Mouse (Mus musculus): ENCODE data around the gene Vpreb1. TPM values are rescaled to one million over a fixed set of nuclear protein-coding genes. Genes with fewer than 3 reads are reported as not detected.

Gene Vpreb1
- 0.73 and 1.5 TPM in 2 replicates for polyA plus RNA-seq (2015; fragmentation: Nextera tagmentation; extraction: Ambion mirVana)

DNA sequence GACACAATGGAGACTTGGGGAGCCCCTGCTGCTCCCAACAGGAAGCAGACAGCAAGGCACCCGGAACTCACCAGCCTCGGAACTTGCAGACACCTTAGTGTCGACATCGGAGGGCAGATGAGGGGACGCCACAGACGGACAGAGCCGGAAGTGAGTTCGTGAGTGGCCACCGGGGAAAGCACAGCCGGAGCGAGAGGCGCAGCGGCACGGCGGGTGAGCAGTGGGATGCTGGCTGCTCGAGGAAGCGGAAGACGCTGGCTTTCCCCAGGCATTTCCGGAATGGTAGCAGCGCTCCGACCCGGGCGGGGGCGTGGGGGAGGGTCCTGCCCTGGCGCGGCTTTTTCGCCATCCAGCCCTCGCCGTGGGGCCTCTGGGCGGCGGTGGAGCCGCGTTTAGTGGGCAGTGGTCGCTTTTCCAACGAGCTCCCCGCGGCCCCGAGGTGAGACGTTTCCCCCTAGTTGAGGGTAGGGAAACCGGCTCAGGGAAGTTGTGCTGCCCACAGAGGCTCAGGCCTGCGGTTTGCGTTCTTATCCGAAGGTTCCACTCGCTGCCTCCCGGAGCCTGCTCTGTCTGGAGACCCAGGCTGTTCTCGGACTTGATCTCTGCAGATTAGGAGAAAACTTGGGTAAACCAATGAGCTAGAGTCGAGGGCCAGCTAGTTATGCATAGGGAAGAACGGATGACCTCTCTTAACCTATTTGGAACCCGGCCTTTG lies at the start of gene Vpreb1, which contains the start of gene Top3b:
Gene Vpreb1, minus strand, starts transcription at position 227 of the 715 bp plus-strand sequence.
Gene Top3b, plus strand, starts transcription at position 120 of the 715 bp plus-strand sequence.
- Histone ChIP-seq H3K9ac (ENCODE audit: low read depth, low read length) (peak within 1 kb of the TSS; percentile 88), H3K4me1 (replicated peaks; ENCODE audit: control insufficient read depth, insufficient read depth, low read length) (no peaks in the 10 kb centered on the region), H3K4me3 (ENCODE audit: low read depth, low read length) (peak within 1 kb of the TSS; percentile 93), H3K36me3 (ENCODE audit: control insufficient read depth, insufficient read depth) (no peaks in the 10 kb centered on the region), H3K9me3 (ENCODE audit: control insufficient read depth) (no peaks in the 10 kb centered on the region), H3K27me3 (replicated peaks; ENCODE audit: control insufficient read depth, insufficient read depth, low read length) (no peaks in the 10 kb centered on the region), H3K4me2 (replicated peaks; ENCODE audit: low read depth) (peak within 1 kb of the TSS; percentile 82), H3K27ac (ENCODE audit: low read depth, low read length) (peak within 1 kb of the TSS; percentile 96)
- WGBS = under 1% methylated on average over 48 of the region's 49 CpGs
- ATAC-seq = peak; percentile 96
- peak; percentile 51 for TF ChIP-seq CTCF (IDR thresholded peaks at IDR 0.05; ENCODE audit: low read depth)

DNA sequence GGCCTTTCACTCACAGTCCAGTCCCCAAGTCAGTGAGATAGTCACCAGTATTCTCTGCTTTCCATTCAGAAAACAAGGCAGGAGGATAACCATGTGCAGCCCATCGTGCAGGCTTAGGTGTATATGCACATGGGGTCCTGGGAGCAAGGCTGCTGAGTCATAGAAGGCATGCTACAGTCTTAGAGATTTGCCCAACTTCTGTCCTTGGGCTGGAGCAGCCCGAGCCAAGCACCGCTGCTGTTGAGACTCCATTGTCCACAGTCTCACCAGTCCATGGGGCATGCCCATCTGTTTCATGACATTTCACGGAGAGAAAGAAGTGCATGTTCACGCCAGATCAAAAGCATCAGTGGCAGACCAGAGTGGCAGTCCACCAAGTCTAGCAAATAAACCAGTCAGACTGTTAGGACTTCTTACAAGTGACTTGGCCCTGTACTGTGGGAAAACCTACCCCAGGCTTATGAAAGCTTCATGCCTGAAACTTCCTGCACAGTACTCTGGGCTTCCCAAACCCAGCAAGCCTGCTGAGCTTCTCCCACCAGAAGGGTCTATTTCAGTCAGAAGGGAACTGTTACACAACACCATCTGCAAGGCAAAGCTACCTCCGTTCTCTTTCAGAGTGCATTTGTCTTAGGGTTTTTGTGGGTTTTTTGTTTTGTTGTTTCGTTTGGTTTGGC lies 47.9 kb upstream of the Vpreb1 start:
- Histone ChIP-seq H3K4me2 (replicated peaks; ENCODE audit: low read depth) (no peak overlapping the region), H3K27ac (ENCODE audit: low read depth, low read length) (no peak overlapping the region), H3K36me3 (ENCODE audit: control insufficient read depth, insufficient read depth) (peaks cover 55% of the 10 kb centered on the region), H3K4me3 (ENCODE audit: low read depth, low read length) (no peak overlapping the region), H3K9ac (ENCODE audit: low read depth, low read length) (no peak overlapping the region), H3K27me3 (replicated peaks; ENCODE audit: control insufficient read depth, insufficient read depth, low read length) (no peaks in the 10 kb centered on the region), H3K9me3 (ENCODE audit: control insufficient read depth) (no peaks in the 10 kb centered on the region), H3K4me1 (replicated peaks; ENCODE audit: control insufficient read depth, insufficient read depth, low read length) (no peaks in the 10 kb centered on the region)
- no peak for TF ChIP-seq CTCF (IDR thresholded peaks at IDR 0.05; ENCODE audit: low read depth)
- 92% methylated on average over 7 of the region's 7 CpGs for WGBS
- ATAC-seq = no peak

- Histone ChIP-seq H3K4me2 (replicated peaks; ENCODE audit: low read depth) (no peak overlapping the region), H3K9ac (ENCODE audit: low read depth, low read length) (no peak overlapping the region), H3K9me3 (ENCODE audit: control insufficient read depth) (no peaks in the 10 kb centered on the region), H3K36me3 (ENCODE audit: control insufficient read depth, insufficient read depth) (peaks cover 58% of the 10 kb centered on the region), H3K4me3 (ENCODE audit: low read depth, low read length) (no peak overlapping the region), H3K27ac (ENCODE audit: low read depth, low read length) (no peak overlapping the region), H3K4me1 (replicated peaks; ENCODE audit: control insufficient read depth, insufficient read depth, low read length) (no peaks in the 10 kb centered on the region), H3K27me3 (replicated peaks; ENCODE audit: control insufficient read depth, insufficient read depth, low read length) (no peaks in the 10 kb centered on the region)
- no peak for TF ChIP-seq CTCF (IDR thresholded peaks at IDR 0.05; ENCODE audit: low read depth)
- no peak for ATAC-seq
- WGBS = 83% methylated on average over 1 of the region's 1 CpGs
These were observed 42.8 kb upstream of the Vpreb1 start for GRCm38 (mm10) chr16:16913440-16913839.

DNA sequence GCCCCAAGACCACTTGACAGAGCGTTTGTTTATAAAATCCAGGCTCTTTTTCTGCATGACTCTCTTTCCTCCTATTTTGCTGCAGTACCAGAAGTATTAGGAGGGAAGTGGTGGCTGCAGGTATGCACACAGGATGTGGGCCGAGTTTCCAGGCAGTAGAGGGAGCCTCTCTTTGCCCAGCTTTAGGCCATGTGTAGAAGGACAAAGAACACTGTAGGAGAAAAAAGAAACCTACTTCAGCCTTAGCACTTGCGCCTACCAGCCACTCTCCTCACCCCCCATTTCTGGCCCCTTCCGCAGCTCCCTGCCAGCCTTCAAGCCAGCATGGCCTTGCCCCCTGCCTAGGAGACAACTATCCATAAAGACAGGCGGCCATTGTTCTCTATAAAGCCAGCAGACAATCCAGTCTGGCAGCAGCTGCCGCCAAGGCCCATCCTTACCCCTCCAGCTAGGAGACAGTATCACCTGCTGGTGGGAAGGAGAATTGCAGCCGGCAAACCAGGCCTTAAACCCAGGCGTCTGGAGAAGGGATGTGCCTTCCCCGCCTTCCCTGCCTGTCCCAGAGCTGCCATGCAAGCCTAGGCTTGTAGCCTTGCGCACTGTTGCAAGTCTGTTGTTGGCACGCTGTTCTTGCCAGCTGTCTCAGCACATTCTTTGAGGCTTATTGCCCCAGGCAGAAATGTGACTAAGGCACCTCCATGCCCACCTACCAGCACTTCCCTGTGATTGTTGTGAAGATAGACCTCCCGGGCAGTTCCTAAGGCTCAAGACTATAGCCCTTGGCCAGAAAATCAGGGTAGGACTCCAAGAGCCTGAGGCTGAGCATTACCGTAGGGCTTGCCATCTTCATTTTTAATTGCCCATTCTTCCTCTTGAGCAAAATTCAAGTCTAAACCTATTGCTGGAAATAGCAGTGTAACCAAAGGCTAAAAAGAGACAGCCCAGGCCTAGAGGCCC lies 41.3 kb upstream of the Vpreb1 start:
- peak overlapping the region; percentile 50; the same call in 1 of the 2 replicates for H3K27ac ChIP-seq (ENCODE audit: low read depth, low read length)
- no peaks in the 10 kb centered on the region for H3K27me3 ChIP-seq (replicated peaks; ENCODE audit: control insufficient read depth, insufficient read depth, low read length)
- H3K4me3 ChIP-seq (ENCODE audit: low read depth, low read length) = no peak overlapping the region
- H3K9ac ChIP-seq (ENCODE audit: low read depth, low read length) = no peak overlapping the region
- WGBS = 43% methylated on average over 13 of the region's 13 CpGs
- no peaks in the 10 kb centered on the region for H3K4me1 ChIP-seq (replicated peaks; ENCODE audit: control insufficient read depth, insufficient read depth, low read length)
- peaks cover 48% of the 10 kb centered on the region for H3K36me3 ChIP-seq (ENCODE audit: control insufficient read depth, insufficient read depth)
- peak; percentile 87 for ATAC-seq
- TF ChIP-seq CTCF (IDR thresholded peaks at IDR 0.05; ENCODE audit: low read depth) = peak; percentile 97
- H3K4me2 ChIP-seq (replicated peaks; ENCODE audit: low read depth) = no peak overlapping the region
- H3K9me3 ChIP-seq (ENCODE audit: control insufficient read depth) = no peaks in the 10 kb centered on the region

DNA sequence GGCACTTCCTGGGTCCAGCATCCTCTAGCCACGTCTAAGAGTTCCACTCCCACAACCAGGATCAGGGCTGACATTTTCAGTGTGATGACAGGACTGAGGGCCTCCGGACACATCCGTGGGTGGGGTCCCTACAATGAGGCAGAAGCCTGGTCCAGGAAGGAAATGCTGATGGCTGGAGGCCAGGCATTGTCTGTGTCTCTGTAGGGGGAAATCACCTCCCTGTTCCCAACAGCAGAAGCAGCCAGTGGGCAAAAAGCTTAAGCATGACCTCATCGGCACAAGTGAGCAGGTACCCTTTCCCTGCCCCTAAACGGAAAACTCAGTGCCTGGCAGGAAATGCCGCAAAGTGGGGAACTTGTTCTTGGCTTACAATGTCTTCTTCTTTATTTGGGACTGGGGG lies 37.2 kb upstream of the Vpreb1 start:
- 74% methylated on average over 6 of the region's 6 CpGs for WGBS
- Histone ChIP-seq H3K4me2 (replicated peaks; ENCODE audit: low read depth) (no peak overlapping the region), H3K9me3 (ENCODE audit: control insufficient read depth) (no peaks in the 10 kb centered on the region), H3K27ac (ENCODE audit: low read depth, low read length) (0 out of 2 replicates have a peak overlapping the region, but pooled peaks have one; percentile 54), H3K4me3 (ENCODE audit: low read depth, low read length) (no peak overlapping the region), H3K4me1 (replicated peaks; ENCODE audit: control insufficient read depth, insufficient read depth, low read length) (no peaks in the 10 kb centered on the region), H3K9ac (ENCODE audit: low read depth, low read length) (no peak overlapping the region), H3K27me3 (replicated peaks; ENCODE audit: control insufficient read depth, insufficient read depth, low read length) (no peaks in the 10 kb centered on the region), H3K36me3 (ENCODE audit: control insufficient read depth, insufficient read depth) (peaks cover 44% of the 10 kb centered on the region; the same call in 1 of the 2 replicates)
- no peak for ATAC-seq
- no peak for TF ChIP-seq CTCF (IDR thresholded peaks at IDR 0.05; ENCODE audit: low read depth)
